Mouse (Mus musculus) stomach, embryonic 16.5 days (tissue): ENCODE measurements around the gene Akain1. TPM values are rescaled to one million over a fixed set of nuclear protein-coding genes. Genes with fewer than 3 reads are reported as not detected.

Source experiments
- ATAC-seq: fragments of 200-750 bp; cut with Nextera tagmentation; 2 replicates; pipeline ENCODE4 v1.8.0; 2017; ENCODE audit warnings: moderate number of reproducible peaks, moderate TSS enrichment; ENCODE audit not compliant: insufficient read depth, low FRiP score
- H3K27ac ChIP-seq: fragments of 300-500 bp; sonication (generic); 2 replicates; pipeline ENCODE4 v1.5.1; 2014; ENCODE audit warnings: low read length
- H3K27me3 ChIP-seq: fragments of 300-500 bp; sonication (generic); 2 replicates; pipeline ENCODE4 v1.6.1; 2014; ENCODE audit warnings: low read length, control low read depth, mixed read lengths; ENCODE audit not compliant: control insufficient read depth, insufficient read depth
- H3K36me3 ChIP-seq: fragments of 300-500 bp; sonication (generic); 2 replicates; pipeline ENCODE4 v1.6.1; 2014; ENCODE audit warnings: low read length; ENCODE audit not compliant: control insufficient read depth, insufficient read depth
- H3K4me1 ChIP-seq: fragments of 300-500 bp; sonication (generic); 2 replicates; pipeline ENCODE4 v1.6.1; 2014; ENCODE audit warnings: low read length, control low read depth, mixed read lengths; ENCODE audit not compliant: control insufficient read depth, insufficient read depth
- H3K4me2 ChIP-seq: fragments of 300-500 bp; sonication (generic); 2 replicates; pipeline ENCODE4 v1.6.1; 2014; ENCODE audit warnings: low read depth, low read length, mixed read lengths
- H3K4me3 ChIP-seq: fragments of 300-500 bp; sonication (generic); replicated peaks from 2 replicates; pipeline ENCODE4 v1.5.1; 2014; ENCODE audit warnings: mild to moderate bottlenecking, low read length
- H3K9ac ChIP-seq: fragments of 300-500 bp; sonication (generic); 2 replicates; pipeline ENCODE4 v1.6.1; 2014; ENCODE audit warnings: low read length
- H3K9me3 ChIP-seq: fragments of 300-500 bp; sonication (generic); replicated peaks from 2 replicates; pipeline ENCODE4 v1.6.1; 2016; ENCODE audit warnings: low read length, control low read depth; ENCODE audit not compliant: control insufficient read depth
- WGBS: fragments of 180-500 bp; shearing (Covaris S2); extraction: QIAGEN DNeasy Blood & Tissue Kit; methylation state at CpG from one replicate; pipeline ENCODE4 v1.1.7; 2014; 5-methylcytosine and 5-hydroxymethylcytosine counted together
- polyA plus RNA-seq: library from polyadenylated mRNA; unstranded; fragments of >200 nt; fragmentation: Nextera tagmentation; extraction: Ambion mirVana; gene quantifications from 2 replicates; pipeline ENCODE4 v1.2.1, GENCODE M21; 2015

Gene Akain1
- polyA plus RNA-seq, 1 experiment from 2014 or later: not detected

DNA sequence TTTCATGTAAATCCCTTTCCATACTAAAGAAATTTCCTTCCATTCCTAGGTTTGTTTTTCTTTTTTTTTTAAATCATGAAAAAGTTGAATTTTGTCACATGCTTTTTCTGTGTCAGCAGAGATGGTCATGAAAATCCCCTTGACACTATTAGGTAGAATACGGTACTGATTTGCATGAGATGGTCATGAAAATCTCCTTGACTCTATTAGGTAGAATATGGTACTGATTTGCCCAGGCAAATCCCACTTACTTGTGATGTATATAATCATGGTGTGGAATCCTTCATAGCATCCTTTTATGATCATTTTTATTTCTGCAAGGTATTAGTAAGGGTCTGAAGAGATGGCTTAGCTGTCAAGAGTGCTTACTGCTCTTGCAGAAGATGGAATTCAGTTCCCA lies 17.5 kb upstream of the Akain1 start:
- Histone ChIP-seq H3K4me2 (no peak overlapping the region), H3K4me3 (no peak overlapping the region), H3K36me3 (no peaks in the 10 kb centered on the region), H3K9me3 (no peaks in the 10 kb centered on the region), H3K4me1 (no peaks in the 10 kb centered on the region), H3K9ac (no peak overlapping the region), H3K27ac (no peak overlapping the region), H3K27me3 (no peaks in the 10 kb centered on the region)
- ATAC-seq: no peak
- 11% methylated on average over 1 of the region's 1 CpGs for WGBS

DNA sequence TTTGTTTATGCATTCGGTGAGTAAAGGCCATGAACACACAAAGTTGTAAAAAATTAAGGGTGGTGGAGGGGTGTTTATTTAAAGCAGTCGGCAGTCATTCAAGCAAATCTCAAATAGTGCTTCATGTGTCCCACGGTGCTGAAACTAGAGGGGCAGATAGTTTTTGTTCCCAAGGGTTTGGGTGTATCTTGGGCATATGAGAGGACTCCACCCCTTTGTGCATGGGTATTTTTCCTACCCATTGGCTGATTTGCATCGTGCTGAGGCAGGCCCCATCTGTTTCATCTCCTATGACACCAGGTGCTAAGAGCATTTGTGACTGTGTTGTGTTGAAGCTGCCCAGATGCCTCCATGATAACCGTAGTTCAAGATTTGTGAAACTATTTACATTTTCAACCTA lies 1.3 kb upstream of the Akain1 start:
- H3K36me3 ChIP-seq: no peaks in the 10 kb centered on the region
- 67% methylated on average over 5 of the region's 5 CpGs for WGBS

DNA sequence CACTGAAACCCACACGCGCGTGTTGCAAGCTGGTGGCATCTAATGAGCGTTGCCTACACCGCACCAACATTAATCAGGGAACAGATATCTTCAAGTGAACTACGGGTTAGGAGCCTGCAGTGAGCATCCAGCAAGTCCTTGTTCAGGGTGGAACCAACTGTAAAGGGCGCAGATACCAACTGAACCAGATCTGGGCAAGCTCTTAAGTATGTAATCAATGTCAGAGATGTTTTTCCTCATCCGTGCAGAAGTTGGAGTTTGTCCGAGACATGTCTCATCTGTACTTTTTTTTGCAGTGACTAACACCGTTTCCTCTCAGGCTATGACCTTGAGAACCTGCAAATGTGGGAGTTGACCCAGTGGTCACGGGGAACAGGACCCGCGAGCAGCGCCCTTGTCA lies 640 bp upstream of the Akain1 start:
- H3K9me3 ChIP-seq: no peaks in the 10 kb centered on the region
- ATAC-seq: no peak
- peak overlapping the region; percentile 52 for H3K4me2 ChIP-seq
- 33% methylated on average over 14 of the region's 14 CpGs for WGBS
- no peak overlapping the region for H3K27ac ChIP-seq
- peaks cover 30% of the 10 kb centered on the region for H3K27me3 ChIP-seq
- peaks cover 7% of the 10 kb centered on the region; the same call in 1 of the 2 replicates for H3K4me1 ChIP-seq
- peak overlapping the region; percentile 35; the same call in 1 of the 2 replicates for H3K4me3 ChIP-seq
- H3K36me3 ChIP-seq: no peaks in the 10 kb centered on the region
- no peak overlapping the region for H3K9ac ChIP-seq

More for the DNA sequence above, 1.3 kb upstream of the Akain1 start:
- Histone ChIP-seq H3K4me3 (no peak overlapping the region), H3K27ac (no peak overlapping the region), H3K9me3 (no peaks in the 10 kb centered on the region), H3K4me1 (peaks cover 7% of the 10 kb centered on the region; the same call in 1 of the 2 replicates), H3K9ac (no peak overlapping the region), H3K4me2 (no peak overlapping the region), H3K27me3 (peaks cover 30% of the 10 kb centered on the region)
- ATAC-seq: no peak

DNA sequence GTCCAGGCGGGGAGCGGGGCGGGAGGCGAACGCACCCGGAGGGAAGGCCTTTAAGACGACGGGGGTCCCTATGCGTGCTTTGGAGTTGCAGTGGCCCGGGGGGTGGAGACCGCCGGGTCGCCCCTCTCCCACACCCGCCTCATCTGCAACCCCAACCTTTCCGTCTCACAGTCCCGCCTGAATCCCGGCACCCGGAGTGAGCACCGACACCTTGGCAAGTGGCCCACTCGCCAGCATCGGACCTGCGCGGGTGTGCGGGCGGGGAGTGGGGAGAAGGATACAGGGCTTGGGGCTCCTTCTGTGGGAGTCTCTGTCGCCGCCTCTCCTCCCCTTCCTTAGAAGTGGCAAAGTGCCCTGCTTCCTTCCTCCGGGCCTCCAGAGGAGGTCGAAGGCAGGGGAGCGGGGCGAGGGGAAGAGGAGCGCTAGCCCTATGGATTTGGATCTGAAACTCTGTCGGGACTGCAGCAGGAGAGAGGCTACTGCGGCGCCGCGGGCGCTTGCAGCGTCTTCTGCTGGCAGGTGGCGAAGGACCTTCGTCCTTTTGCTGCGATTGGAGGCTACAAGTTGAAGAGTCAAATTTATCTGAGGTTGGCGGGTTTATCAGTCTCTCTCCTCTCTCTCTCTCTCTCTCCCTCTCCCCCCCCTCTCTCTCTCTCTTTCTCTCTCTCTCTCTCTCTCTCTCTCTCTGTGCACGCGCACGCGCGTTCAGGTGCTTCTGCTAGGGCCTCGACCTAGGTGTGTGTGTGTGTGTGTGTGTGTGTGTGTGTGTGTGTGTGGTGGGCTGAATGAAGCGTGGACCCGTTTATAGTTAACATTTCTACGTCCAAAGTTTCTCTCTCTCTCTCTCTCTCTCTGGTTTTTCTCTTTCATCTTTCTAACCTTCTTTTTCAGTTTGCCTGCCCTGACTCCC lies 700 bp downstream of the Akain1 start:
- H3K4me3 ChIP-seq: peak overlapping the region; percentile 35; the same call in 1 of the 2 replicates
- H3K9me3 ChIP-seq: no peaks in the 10 kb centered on the region
- H3K27ac ChIP-seq: no peak overlapping the region
- peaks cover 7% of the 10 kb centered on the region; the same call in 1 of the 2 replicates for H3K4me1 ChIP-seq
- H3K4me2 ChIP-seq: peak overlapping the region; percentile 52
- WGBS: under 1% methylated on average over 52 of the region's 52 CpGs
- H3K9ac ChIP-seq: no peak overlapping the region
- H3K27me3 ChIP-seq: peaks cover 30% of the 10 kb centered on the region
- H3K36me3 ChIP-seq: no peaks in the 10 kb centered on the region
- ATAC-seq: no peak; the same call in none of the 2 replicates

DNA sequence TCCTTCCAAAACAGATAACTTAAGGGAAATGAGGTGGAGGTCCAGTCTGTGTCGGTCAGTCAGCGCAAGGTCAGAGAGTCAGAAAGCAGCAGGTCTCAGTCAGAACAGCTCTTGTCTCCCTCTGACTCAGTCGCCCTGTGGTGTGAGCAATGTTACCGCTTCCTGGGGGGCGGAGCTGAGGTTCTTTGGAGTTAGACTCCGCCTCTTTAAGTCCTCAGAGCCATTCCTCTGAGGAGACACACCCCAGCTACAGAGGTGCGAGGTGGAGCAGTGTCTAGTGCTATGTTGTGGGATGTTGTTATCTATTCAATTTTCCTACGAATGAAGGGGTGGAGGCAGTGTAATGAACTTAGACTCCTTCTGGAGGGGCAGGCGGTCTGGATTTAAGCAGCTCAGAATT lies 1.9 kb downstream of the Akain1 start:
- H3K27me3 ChIP-seq: peaks cover 30% of the 10 kb centered on the region

DNA sequence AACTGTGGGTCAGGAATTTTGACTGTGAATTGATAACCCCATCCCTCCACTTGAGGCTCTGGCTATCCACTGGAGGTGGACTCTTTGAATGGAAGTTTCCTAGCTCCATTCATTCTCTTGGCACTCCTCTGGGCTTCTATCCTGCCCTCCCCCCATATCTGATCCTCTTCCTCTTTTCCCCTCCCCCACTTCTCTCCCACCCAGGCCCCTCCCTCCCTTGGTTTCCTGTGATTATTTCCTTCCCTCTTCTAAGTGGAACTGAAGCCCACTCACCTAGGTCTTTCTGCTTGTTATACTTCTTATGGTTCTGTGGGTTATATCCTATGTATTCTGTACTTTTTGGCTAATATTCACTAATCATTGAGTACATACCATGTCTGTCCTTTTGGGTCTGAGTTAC lies 9.6 kb downstream of the Akain1 start:
- Histone ChIP-seq H3K4me3 (no peak overlapping the region), H3K36me3 (no peaks in the 10 kb centered on the region), H3K27ac (no peak overlapping the region), H3K4me2 (no peak overlapping the region), H3K27me3 (no peaks in the 10 kb centered on the region), H3K9ac (no peak overlapping the region), H3K9me3 (no peaks in the 10 kb centered on the region), H3K4me1 (no peaks in the 10 kb centered on the region)
- ATAC-seq: no peak

More for the DNA sequence above, 1.9 kb downstream of the Akain1 start:
- WGBS: 13% methylated on average over 9 of the region's 9 CpGs
- H3K36me3 ChIP-seq: no peaks in the 10 kb centered on the region
- H3K27ac ChIP-seq: no peak overlapping the region
- no peak for ATAC-seq
- H3K4me3 ChIP-seq: no peak overlapping the region
- H3K9ac ChIP-seq: no peak overlapping the region
- peaks cover 7% of the 10 kb centered on the region; the same call in 1 of the 2 replicates for H3K4me1 ChIP-seq
- no peaks in the 10 kb centered on the region for H3K9me3 ChIP-seq
- no peak overlapping the region for H3K4me2 ChIP-seq

DNA sequence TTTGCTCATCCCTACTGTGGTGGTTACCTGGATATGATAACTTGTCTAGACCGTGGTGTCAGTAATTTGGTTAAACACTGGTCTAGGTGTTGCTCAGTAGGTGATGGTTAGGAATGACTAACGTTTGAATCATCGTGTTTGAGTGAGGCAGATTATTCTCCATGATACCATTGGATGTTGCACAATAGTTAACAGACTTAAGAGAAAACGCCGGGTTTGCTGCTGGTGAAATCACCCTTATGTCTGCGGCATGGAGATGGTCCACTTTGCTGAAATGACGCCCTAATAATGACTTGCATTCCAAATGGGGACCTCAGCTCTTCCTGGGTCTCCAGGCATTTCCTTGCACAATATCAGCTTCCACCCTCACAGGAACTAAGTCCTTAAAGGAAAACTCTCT lies 22.6 kb downstream of the Akain1 start:
- H3K9me3 ChIP-seq: no peaks in the 10 kb centered on the region

DNA sequence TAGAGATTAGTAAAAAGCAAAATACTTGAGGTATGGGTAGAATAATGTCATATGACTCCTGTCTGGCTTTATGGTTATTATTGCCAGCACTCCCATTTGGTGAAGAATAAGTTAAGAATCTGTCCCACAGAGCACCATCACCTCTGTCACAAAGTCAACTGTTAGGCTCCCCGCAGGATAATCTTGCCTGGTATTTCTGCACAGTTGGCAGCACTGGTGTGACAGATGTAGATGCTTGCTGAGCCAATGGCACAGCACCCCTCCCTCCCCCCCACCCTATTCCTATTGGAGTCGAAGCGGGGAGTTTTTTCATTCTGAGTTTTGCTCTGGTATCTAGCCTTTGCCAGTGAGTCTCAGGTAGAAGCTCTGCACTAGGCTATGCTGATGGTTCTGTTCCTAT lies 23.9 kb downstream of the Akain1 start:
- no peak for ATAC-seq
- Histone ChIP-seq H3K4me1 (no peaks in the 10 kb centered on the region), H3K4me2 (no peak overlapping the region), H3K36me3 (no peaks in the 10 kb centered on the region), H3K9me3 (no peaks in the 10 kb centered on the region), H3K9ac (no peak overlapping the region), H3K4me3 (no peak overlapping the region), H3K27me3 (no peaks in the 10 kb centered on the region), H3K27ac (no peak overlapping the region)
- 82% methylated on average over 3 of the region's 3 CpGs for WGBS

More for the DNA sequence above, 22.6 kb downstream of the Akain1 start:
- no peak for ATAC-seq
- H3K27me3 ChIP-seq: no peaks in the 10 kb centered on the region
- 86% methylated on average over 7 of the region's 7 CpGs for WGBS
- H3K4me2 ChIP-seq: no peak overlapping the region
- H3K9ac ChIP-seq: no peak overlapping the region
- H3K4me3 ChIP-seq: no peak overlapping the region
- no peaks in the 10 kb centered on the region for H3K36me3 ChIP-seq
- no peaks in the 10 kb centered on the region for H3K4me1 ChIP-seq
- no peak overlapping the region for H3K27ac ChIP-seq

DNA sequence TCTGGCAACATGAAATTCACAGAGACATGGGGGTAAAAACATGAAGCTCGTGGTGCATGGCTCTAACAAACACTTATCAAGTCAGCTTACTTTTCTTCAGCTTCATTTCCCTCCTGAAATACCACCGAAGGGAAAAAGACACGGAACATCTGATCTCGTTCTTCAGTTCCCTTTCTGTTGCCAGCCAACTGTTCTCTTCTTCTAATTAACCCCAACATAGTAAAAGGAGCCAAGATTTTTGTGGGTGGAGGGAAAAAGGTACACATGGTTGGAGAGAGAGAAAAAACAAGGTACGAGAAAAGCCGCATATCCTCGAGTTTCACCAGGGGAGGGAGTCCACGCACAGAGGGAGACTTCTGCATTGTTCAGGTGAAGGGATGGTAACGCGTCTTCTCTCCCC lies 32.0 kb downstream of the Akain1 start:
- H3K9me3 ChIP-seq: no peaks in the 10 kb centered on the region
- no peak overlapping the region for H3K9ac ChIP-seq
- no peaks in the 10 kb centered on the region for H3K36me3 ChIP-seq
- no peak overlapping the region for H3K27ac ChIP-seq
- H3K4me3 ChIP-seq: no peak overlapping the region
- peaks cover 7% of the 10 kb centered on the region; the same call in 1 of the 2 replicates for H3K27me3 ChIP-seq
- ATAC-seq: no peak
- no peaks in the 10 kb centered on the region for H3K4me1 ChIP-seq
- 43% methylated on average over 10 of the region's 10 CpGs for WGBS
- no peak overlapping the region for H3K4me2 ChIP-seq
